Mouse (Mus musculus) CD4-positive, CD25-positive, alpha-beta regulatory T cell, adult 4 months (primary cell): ENCODE measurements around the gene Anks1b. TPM values are rescaled to one million over a fixed set of nuclear protein-coding genes. Genes with fewer than 3 reads are reported as not detected.

Experiments used
- ATAC-seq: one replicate; pipeline ENCODE4 v1.8.0; 2017
- polyA plus RNA-seq, 2 experiments: library from polyadenylated mRNA; unstranded; fragments of 100-300 nt; shearing (Covaris generic); gene quantifications; one replicate each; pipeline ENCODE4 v1.2.1; 2017

The Anks1b gene
- polyA plus RNA-seq, 2 experiments from 2014 or later = not detected

GRCm38 (mm10) chr10:89975431-89975841 lies 102.1 kb downstream of the Anks1b start:
- ATAC-seq = no peak

DNA sequence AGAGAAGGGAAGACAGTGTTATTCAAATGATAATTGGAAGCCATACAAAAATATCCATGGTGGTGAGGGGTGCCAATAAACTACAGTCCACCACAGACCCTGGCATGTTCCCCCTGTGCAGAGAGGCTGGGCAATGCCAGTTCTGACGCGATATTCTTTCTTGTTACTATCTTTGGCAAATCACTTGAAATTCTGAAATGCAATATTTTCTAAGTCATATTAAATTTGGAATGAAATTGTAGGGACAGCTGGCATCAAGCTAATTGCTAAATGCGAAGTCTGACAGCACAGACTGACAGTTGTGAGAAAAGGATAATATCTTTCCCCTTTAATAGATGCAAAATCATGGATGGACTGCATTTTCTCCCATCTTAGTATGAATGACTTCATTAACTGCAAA lies 103.3 kb downstream of the Anks1b start:
- no peak for ATAC-seq

DNA sequence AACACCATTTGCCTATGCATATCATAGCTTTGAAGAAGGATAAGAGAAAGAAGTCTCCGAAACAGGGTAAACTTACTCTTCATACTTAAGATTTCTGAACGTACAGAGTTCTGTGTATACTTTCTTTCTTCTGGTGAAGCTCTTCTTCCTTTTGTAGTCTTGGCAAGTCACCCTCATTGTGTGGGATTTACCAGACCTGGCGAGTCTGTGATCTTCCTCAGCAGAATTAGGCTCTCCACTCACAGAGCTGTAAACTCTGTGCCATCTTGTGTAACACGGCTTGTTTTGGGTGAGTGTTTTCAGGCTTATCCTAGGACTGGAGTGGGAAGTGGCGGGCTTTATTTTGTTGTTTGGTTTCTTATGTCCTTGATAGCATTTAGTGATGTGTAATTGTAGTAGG lies 120.9 kb downstream of the Anks1b start:
- no peak for ATAC-seq

DNA sequence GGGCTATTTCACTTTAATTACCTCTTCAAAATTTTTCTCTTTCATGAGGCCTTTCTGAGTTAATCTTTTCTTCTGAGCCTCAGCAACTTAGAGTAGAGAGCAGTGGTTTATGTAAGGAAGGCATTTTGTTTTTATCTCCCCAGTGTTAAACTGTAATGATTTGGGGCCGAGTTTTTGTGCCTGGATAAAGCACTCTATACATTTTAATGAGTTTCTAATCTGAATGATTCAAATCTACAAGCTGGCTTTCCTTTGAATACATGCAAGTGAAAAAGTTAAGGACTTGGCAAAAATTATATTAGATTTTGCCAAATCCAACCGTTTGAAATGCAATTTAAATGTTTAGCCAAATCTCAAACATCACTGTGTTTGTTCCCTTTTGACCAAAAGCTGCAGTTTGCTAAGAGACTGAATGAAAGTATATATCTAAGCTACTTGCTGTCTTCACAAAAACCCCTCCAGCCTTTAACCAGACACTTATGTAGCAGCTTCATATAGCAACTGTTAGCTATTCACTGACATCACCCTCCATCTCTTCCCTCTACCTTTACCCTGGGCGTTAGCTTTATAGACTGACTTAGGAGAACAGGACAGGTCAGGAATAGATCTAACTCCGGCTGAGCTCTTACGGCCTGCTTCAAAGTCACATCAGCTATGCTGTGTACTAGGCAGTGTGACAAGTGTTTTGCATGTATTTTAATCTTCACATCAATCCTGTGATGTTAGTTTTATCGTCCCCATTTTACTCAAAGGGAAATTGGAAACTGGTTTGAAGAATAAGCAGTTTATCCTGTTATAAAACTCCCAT lies 122.5 kb downstream of the Anks1b start:
- no peak for ATAC-seq

DNA sequence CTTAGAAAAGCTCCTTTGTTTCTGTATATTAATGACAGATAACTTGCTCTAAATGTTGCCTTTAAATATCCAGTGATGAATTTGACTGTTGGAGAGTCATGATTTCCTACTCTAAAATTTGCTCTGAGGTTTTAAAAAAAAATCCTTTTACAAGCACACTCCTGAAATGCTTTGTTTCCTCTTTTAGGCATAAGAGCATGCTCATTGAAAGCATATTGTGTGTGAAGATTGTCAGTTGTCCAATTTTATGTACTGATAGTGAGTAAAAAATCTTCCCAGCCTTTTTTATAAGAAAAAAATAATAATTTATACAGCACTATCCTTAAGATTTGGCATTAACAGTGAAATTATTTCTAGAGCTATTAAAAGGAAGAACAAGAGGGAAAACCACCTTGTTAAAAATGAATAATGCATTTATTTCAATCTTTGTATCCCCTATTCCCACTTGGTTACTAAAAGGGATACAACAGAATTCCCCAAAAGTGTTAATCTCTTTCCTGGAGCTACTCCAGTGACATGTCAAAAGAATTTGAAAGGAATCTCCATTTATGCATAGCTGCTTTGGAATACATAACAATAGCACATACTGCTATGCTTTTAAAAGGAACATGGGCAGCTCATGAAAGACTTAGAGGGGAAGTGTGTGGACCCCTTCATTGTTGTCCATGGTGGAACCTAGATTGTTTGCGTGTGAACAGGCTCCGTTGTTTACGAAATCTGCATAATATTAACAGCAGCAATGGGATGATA lies 130.8 kb downstream of the Anks1b start:
- ATAC-seq = no peak

- no peak for ATAC-seq
Measured at GRCm38 (mm10) chr10:90004882-90005281, 131.6 kb downstream of the Anks1b start.

- no peak for ATAC-seq
Measured at GRCm38 (mm10) chr10:90033037-90033436, 159.7 kb downstream of the Anks1b start.

DNA sequence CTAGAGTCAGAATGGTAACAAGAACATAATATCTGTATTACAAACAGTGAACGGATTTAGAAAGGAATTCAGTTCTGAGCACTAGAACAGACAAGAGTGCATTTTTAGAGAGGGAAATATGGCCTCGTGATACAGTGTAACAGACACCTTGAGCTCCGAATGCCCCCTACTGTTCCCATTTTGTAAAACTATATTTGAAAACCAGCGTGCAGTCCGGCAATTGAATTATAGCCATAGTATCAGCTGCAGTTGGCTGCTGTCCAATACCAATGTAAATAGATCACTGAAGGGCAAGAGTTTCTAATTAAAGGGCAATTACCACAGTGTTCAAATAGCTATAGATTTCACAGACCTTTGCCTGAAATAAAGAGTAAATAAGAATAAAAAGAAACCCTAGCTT lies 170.0 kb downstream of the Anks1b start:
- ATAC-seq = no peak

DNA sequence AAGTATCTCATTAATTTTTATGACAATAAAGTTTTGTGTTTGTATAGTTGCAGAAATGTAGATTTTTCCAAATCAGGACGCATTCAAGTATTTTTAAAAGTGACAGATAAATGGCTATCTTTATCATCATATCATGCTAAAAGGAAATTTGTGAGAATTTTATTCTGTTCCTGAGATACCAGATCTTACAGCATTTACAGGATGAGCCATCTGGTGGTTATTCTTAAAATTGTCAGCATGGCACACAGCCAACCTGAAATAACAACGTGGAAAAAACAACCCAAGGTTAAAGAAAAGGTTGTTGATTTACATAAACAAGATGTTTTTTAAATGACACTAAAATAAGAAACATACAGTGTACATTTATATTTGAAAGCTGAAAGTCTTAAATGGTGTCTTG lies 170.5 kb downstream of the Anks1b start:
- ATAC-seq = no peak

GRCm38 (mm10) chr10:90044229-90044628 lies 170.9 kb downstream of the Anks1b start:
- ATAC-seq = no peak

- no peak for ATAC-seq
Measured at GRCm38 (mm10) chr10:90068651-90069050, 195.3 kb downstream of the Anks1b start.

DNA sequence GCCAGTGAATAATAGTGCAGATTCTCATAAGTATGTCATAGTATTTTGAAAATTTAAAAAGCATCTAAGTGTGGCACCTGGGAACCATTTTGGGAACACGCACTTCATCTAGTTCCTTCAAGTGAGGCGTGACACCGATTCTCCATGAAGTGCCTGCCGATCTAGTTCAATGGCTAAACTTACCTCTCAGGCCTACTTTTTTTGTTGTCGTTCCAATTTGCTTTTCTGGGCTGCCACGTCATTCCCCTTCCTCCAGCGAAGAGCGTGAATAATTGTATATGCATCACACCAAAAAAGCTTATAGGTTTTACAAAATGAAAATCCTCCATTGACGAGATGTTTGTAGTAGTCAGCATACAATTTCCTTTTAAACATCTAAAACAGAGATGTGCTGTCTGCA lies 204.6 kb downstream of the Anks1b start:
- no peak for ATAC-seq

GRCm38 (mm10) chr10:90081151-90081550 lies 207.8 kb downstream of the Anks1b start:
- ATAC-seq = no peak

DNA sequence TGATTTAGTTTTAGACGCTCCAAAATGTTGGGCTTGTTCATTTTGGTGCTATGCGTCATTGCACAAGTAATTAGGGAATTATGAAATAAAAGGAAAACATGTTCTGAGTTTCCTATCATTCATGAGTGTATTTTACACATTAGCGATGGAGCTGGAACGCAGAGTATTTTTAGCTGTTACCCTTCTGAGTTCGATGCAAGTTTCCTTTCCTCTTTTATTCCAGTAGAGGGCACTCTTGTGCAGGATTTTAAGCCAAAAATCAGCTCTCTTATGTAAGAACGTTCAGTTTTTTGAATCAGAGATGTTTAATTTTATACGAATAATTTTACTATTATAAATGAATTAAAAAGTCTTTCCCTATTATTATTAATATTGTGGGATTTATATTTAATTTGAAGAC lies 208.3 kb downstream of the Anks1b start:
- no peak for ATAC-seq

DNA sequence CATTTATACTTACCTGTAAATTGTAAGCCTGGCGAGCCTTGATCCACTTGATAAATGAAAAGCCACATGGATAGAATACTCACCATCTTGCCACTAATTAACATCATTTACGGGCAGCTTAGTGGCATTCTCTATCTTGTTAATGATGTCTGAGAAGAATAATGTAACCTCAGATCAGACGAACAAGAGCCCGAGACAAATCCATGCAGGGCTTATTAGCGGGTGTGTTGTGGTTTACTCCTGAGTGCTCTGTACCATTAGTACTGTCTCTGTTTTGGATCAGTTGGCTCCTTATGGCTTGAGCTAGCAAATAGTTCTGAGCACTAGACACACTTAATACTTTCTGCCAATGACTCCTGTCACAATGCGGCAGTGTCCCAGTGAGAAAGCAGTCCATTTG lies 220.6 kb downstream of the Anks1b start:
- ATAC-seq = no peak

DNA sequence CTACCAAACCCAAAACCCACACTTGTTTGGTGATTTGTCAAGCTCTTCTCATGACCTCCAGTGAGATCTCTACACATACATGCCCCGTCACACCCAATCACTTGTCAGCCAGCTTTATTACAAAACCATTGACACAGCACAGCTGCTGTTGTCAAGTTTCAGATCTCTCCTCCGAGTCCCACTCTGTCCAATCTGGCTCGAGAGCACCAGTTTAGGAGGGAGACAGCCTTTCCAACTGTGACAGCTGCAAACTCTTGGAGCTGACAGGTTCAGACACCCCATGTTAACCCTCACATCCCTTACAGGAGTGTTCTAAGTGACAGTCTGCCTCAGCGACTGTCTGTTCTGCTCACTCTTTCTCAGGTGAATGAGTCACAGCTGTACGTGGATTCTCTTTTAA lies 239.4 kb downstream of the Anks1b start:
- ATAC-seq = no peak

- no peak for ATAC-seq
Measured at GRCm38 (mm10) chr10:90116867-90117266, 243.6 kb downstream of the Anks1b start.

GRCm38 (mm10) chr10:90117836-90118235 lies 244.5 kb downstream of the Anks1b start:
- ATAC-seq = no peak

- no peak for ATAC-seq
Measured at GRCm38 (mm10) chr10:90137538-90137937, 264.2 kb downstream of the Anks1b start.

DNA sequence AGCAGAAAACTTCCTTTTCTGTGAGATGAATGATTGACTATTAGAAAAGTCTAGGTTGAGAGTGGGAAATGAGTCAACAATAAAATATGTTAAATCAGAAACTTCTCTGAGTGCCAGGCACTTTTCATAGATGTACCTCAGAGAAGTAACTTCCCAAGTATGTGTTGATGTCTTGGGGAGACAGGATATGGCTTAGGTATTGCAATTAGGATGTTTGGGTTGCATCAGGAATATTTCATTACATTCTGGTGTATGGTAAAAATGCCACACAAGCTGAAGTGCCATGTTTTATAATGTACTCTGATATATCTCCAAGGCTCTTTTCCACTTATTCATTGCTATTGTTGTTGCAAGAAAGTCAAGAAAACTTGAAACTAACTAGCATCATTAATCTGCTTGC lies 267.6 kb downstream of the Anks1b start:
- ATAC-seq = no peak

GRCm38 (mm10) chr10:90144444-90144843 lies 271.1 kb downstream of the Anks1b start:
- no peak for ATAC-seq

- ATAC-seq = no peak
Measured at GRCm38 (mm10) chr10:90151510-90151909, 278.2 kb downstream of the Anks1b start.

DNA sequence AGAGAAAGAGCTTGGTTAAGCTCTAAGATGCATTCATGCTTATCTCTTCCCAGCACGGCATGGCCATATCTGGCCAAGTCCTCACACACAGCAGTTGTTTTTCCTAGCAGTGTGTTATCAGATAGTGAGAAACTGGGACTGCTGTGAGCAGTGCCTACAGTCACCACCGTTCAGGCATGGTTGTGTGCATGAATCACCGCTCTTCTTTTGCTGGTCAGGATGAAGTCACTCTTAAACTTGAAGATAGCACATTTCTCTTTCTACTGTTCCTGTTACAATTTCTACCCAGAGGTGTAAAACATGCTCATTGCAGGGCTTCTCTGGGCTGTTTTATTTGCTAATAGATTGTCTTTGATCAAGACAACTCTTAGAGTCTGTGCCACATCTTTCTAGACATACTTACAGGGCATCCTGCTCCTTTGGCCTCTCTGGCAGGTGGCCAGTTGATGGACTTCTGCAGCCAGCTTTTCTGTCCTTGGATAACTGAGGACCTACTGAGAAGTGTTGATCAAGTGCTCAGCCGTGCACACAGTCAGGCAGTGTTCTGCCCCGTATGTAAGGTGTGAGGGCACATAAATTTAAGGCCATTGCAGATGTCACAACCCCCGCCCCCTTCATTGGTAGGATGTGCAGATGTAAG lies 296.8 kb downstream of the Anks1b start:
- no peak for ATAC-seq

DNA sequence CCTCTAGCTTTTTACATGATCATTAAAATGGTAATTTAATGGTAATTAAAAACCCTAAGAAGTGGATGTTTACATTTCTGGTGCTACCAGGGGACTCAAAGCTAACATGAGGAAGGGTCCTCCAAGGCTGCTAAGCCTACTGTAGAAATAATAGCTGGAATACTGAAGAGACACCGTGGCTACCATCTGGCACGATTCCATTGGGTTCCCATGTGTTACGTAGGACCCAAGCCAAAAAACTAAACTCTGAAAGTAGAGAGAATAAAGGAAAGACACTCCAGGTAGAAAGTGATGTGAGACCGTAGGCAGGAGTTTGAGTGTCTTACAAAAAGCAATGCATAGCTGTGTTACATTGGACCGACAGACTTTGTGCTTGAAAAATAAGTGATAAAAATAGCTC lies 317.1 kb downstream of the Anks1b start:
- no peak for ATAC-seq
